Mouse (Mus musculus) midbrain, embryonic 12.5 days (tissue): Measurements from ENCODE around the gene Bpifa3. TPM values are rescaled to one million over a fixed set of nuclear protein-coding genes. Genes with fewer than 3 reads are reported as not detected.
"Not testable (repeated sequence)": the region's sequence is repeated elsewhere in the genome, so short reads cannot be mapped to it uniquely, and the experiment has no call there.

Source experiments
- ATAC-seq: fragments of 200-750 bp; cut with Nextera tagmentation; 2 replicates; pipeline ENCODE4 v1.8.0; 2017; ENCODE audit warnings: low read depth, moderate TSS enrichment, moderate library complexity; ENCODE audit not compliant: low FRiP score
- H3K27ac ChIP-seq: fragments of 300-500 bp; sonication (generic); replicated peaks from 2 replicates; pipeline ENCODE4 v1.5.1; 2016; ENCODE audit warnings: mild to moderate bottlenecking
- H3K27me3 ChIP-seq: fragments of 300-500 bp; sonication (generic); 2 replicates; pipeline ENCODE4 v1.6.1; 2016; ENCODE audit warnings: mild to moderate bottlenecking
- H3K36me3 ChIP-seq: fragments of 300-500 bp; sonication (generic); 2 replicates; pipeline ENCODE4 v1.6.1; 2016
- H3K4me1 ChIP-seq: fragments of 300-500 bp; sonication (generic); 2 replicates; pipeline ENCODE4 v1.6.1; 2016
- H3K4me2 ChIP-seq: fragments of 300-500 bp; sonication (generic); replicated peaks from 2 replicates; pipeline ENCODE4 v1.6.1; 2016; ENCODE audit warnings: mild to moderate bottlenecking, moderate library complexity
- H3K4me3 ChIP-seq: fragments of 300-500 bp; sonication (generic); 2 replicates; pipeline ENCODE4 v1.5.1; 2016; ENCODE audit warnings: mild to moderate bottlenecking
- H3K9ac ChIP-seq: fragments of 300-500 bp; sonication (generic); replicated peaks from 2 replicates; pipeline ENCODE4 v1.6.1; 2016; ENCODE audit warnings: mild to moderate bottlenecking, moderate library complexity
- H3K9me3 ChIP-seq: fragments of 300-500 bp; sonication (generic); 2 replicates; pipeline ENCODE4 v1.6.1; 2016; ENCODE audit warnings: mild to moderate bottlenecking
- WGBS: fragments of 180-500 bp; shearing (Covaris S2); methylation state at CpG from one replicate; pipeline ENCODE4 v1.1.7; 2016; 5-methylcytosine and 5-hydroxymethylcytosine counted together
- polyA plus RNA-seq: library from polyadenylated mRNA; unstranded; fragments of >200 nt; fragmentation: Nextera tagmentation; extraction: Ambion mirVana; gene quantifications from 2 replicates; pipeline ENCODE4 v1.2.1, GENCODE M21; 2016

The Bpifa3 gene
- polyA plus RNA-seq, result not detected in 2 replicates

DNA sequence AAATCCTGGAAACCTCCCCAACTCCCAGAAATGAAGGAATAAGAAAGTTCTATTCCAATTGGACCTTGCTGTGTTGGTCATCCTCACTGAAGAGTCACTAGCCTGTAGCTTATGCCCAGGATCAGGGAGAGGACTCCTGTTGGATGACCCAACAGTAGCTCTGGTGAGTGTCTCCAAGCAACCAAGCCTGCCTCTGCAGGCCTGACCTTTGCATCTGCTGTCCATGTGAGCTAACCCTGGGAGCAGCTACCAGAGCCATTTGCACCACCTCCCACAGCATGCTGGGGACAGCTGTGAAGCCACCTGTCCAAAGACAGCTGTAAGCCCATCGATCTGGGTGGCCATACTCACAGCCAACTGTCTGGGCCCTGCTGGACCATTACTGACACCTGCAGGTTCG is at the start of gene Bpifa3:
Gene Bpifa3 (plus strand): TSS at position 217 of the 400 bp plus-strand sequence.
- Histone ChIP-seq H3K4me2 (no peak within 1 kb of the TSS), H3K36me3 (no peaks in the 10 kb centered on the region), H3K4me3 (no peak within 1 kb of the TSS), H3K9ac (no peak within 1 kb of the TSS), H3K9me3 (no peaks in the 10 kb centered on the region), H3K4me1 (no peaks in the 10 kb centered on the region), H3K27me3 (no peaks in the 10 kb centered on the region), H3K27ac (no peak within 1 kb of the TSS)
- WGBS, result 78% methylated on average over 2 of the region's 2 CpGs
- ATAC-seq, result no peak

DNA sequence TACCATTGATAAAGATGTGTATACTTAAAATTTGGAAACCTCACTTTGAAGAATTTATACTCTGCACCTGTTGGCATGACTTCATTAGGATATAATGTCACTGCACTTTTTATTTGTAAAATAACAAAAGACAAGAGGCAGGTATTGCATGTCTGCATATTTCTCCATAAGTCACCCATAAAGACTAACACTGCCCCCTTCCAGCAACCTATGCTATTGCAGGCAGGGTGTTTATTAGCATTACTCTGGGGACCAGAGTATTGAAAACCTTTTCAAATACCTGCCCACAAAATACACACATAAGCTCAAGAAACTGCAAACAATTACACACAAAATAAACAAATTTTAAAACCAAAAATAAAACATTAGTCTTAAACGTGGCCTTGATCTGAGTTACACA is 32.4 kb upstream of the Bpifa3 start:
- no peaks in the 10 kb centered on the region for H3K36me3 ChIP-seq
- ATAC-seq, result no peak
- WGBS, result 47% methylated on average over 1 of the region's 1 CpGs

DNA sequence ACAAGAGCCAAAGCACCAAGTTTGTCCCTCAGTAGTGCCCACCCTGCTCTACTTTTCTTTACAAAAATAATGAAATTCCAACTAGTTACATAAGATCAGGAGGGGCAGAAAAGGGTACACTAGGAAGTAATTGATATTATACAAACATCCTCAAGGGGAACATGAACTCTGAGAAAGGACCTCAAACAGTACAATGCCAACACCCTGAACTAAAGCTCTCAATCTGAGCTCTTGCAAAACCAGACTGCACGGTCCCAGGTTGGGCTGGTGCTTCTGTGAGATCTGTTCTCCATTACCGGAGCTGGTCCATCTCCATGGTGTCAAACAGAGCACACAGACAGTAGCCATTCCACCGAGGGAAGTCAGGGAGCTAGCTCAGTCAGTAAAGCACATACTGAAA is 12.8 kb upstream of the Bpifa3 start:
- Histone ChIP-seq H3K4me2 (no peak overlapping the region), H3K27me3 (no peaks in the 10 kb centered on the region), H3K4me1 (no peaks in the 10 kb centered on the region), H3K4me3 (no peak overlapping the region), H3K36me3 (no peaks in the 10 kb centered on the region), H3K9me3 (no peaks in the 10 kb centered on the region), H3K27ac (no peak overlapping the region), H3K9ac (no peak overlapping the region)
- no peak for ATAC-seq
- WGBS, result 93% methylated on average over 3 of the region's 3 CpGs

More for the DNA sequence above, 32.4 kb upstream of the Bpifa3 start:
- Histone ChIP-seq H3K4me2 (no peak overlapping the region), H3K4me3 (no peak overlapping the region), H3K4me1 (no peaks in the 10 kb centered on the region), H3K9me3 (no peaks in the 10 kb centered on the region), H3K27ac (no peak overlapping the region), H3K27me3 (no peaks in the 10 kb centered on the region), H3K9ac (no peak overlapping the region)

DNA sequence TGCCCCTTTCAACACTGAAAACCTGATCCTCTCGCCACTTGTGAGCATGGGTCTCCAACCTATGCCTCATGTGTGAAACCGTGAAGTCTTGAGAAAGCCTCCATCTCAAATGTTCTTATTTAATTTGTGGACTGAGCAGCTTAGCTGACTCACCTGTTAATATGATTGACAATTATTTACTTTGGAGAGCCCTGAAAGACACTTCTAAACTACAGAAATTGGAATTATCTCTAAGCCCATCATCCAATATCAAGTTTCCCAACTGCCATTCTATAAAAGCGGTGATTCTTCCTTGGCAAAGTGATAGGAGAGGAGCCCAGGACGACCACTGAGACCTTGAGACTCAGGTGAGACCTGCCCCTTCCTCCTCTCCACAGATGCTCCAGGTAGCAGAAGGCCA is 12.4 kb downstream of the Bpifa3 start, which contains the start of gene Bpifa1:
Gene Bpifa1 (plus strand): TSS at position 301 of the 400 bp plus-strand sequence.
- no peak within 1 kb of the TSS for H3K27ac ChIP-seq
- ATAC-seq, result no peak

DNA sequence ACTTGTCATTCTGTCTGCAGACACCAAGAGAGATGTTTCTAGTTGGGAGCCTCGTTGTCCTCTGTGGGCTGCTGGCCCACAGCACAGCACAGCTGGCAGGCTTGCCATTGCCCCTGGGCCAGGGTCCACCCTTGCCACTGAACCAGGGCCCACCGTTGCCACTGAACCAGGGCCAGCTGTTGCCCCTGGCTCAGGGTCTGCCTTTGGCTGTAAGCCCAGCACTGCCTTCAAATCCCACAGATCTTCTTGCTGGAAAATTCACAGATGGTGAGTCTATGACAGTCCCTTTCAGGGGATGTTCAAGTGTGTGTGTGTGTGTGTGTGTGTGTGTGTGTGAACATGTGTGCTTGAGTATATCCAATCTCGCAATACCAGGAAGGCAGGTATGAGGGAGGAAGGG is 13.6 kb downstream of the Bpifa3 start:
- WGBS, result 87% methylated on average over 3 of the region's 3 CpGs
- H3K9ac ChIP-seq, result no peak overlapping the region
- no peaks in the 10 kb centered on the region for H3K4me1 ChIP-seq
- no peaks in the 10 kb centered on the region for H3K36me3 ChIP-seq
- no peaks in the 10 kb centered on the region for H3K27me3 ChIP-seq
- H3K9me3 ChIP-seq, result no peaks in the 10 kb centered on the region
- H3K4me3 ChIP-seq, result no peak overlapping the region
- H3K27ac ChIP-seq, result no peak overlapping the region
- no peak for ATAC-seq
- H3K4me2 ChIP-seq, result no peak overlapping the region

More for the DNA sequence above, 12.4 kb downstream of the Bpifa3 start, which contains the start of gene Bpifa1:
- no peak within 1 kb of the TSS for H3K4me2 ChIP-seq
- no peaks in the 10 kb centered on the region for H3K4me1 ChIP-seq
- H3K4me3 ChIP-seq, result no peak within 1 kb of the TSS
- no peaks in the 10 kb centered on the region for H3K9me3 ChIP-seq
- no peaks in the 10 kb centered on the region for H3K27me3 ChIP-seq
- no peaks in the 10 kb centered on the region for H3K36me3 ChIP-seq
- 78% methylated on average over 4 of the region's 4 CpGs for WGBS
- no peak within 1 kb of the TSS for H3K9ac ChIP-seq

DNA sequence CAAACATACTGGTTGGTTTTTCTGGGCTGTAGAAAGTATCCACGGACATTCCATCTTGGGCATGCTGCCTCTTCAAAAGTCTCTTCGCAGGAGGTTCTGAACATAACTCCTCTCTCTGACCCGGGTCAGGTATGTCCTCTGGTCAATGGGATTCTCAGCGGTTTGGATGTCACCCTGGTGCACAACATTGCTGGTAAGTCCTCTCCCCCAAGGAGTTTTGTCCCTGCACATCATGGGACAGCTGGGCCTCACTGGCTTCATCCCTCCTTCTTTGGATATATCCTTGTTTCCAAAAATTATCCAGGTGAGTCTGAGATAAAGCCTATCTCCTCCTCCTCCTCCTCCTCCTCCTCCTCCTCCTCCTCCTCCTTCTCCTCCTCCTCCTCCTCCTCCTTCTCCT is 17.4 kb downstream of the Bpifa3 start:
- no peaks in the 10 kb centered on the region for H3K4me1 ChIP-seq
- no peak overlapping the region for H3K27ac ChIP-seq
- H3K9ac ChIP-seq, result no peak overlapping the region
- no peaks in the 10 kb centered on the region for H3K36me3 ChIP-seq
- ATAC-seq, result no peak
- 76% methylated on average over 4 of the region's 4 CpGs for WGBS
- H3K27me3 ChIP-seq, result no peaks in the 10 kb centered on the region
- no peak overlapping the region for H3K4me3 ChIP-seq
- H3K9me3 ChIP-seq, result no peaks in the 10 kb centered on the region
- H3K4me2 ChIP-seq, result no peak overlapping the region

DNA sequence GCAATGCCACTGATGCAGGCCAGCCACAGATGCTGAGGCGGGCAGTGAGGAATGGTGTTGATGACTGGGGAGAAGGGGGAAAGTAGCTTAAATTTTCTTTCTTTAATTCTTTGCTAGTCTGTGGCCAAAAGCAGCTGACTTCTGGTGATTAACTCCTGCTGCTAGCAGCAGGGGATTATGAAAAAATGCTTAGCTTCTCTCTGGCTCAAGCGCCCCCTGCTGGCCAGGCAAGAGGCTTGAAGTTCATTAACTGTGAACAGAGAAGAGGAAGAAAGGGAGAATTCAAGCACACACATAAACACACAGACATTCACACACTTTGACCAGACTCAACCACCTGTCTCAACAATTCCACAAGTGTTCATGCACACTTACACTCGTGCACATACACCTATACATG is 28.3 kb downstream of the Bpifa3 start:
- Histone ChIP-seq H3K36me3 (no peaks in the 10 kb centered on the region), H3K9me3 (peaks cover 4% of the 10 kb centered on the region; the same call in 1 of the 2 replicates), H3K4me1 (no peaks in the 10 kb centered on the region), H3K4me3 (no peak overlapping the region), H3K27me3 (no peaks in the 10 kb centered on the region), H3K4me2 (no peak overlapping the region), H3K9ac (no peak overlapping the region), H3K27ac (no peak overlapping the region)
- ATAC-seq, result no peak
- WGBS, result 34% methylated on average over 3 of the region's 3 CpGs

DNA sequence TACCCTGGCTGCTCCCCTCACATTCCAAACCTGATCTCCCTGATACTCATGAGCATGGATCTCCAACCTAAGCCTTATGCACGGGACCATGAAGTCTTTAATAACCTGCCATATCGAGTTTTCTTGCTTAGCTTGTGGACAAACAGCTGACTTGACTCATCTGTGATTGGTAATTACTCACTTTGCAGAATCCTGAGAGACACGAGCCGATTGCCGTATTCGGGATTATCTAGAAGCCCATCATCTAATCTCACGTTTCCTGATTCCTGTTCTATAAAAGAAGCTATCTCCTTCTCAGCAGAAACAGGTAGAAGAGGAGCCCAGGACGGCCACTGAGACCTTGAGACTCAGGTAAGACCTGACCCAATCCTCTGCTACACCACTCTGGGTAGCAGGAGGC is 32.2 kb downstream of the Bpifa3 start, which contains the start of gene Bpifa5:
Gene Bpifa5 (plus strand): TSS at position 301 of the 400 bp plus-strand sequence.
- Histone ChIP-seq H3K27ac (no peak within 1 kb of the TSS), H3K4me2 (no peak within 1 kb of the TSS), H3K9ac (no peak within 1 kb of the TSS), H3K36me3 (no peaks in the 10 kb centered on the region), H3K4me3 (no peak within 1 kb of the TSS), H3K27me3 (no peaks in the 10 kb centered on the region), H3K4me1 (no peaks in the 10 kb centered on the region), H3K9me3 (peaks cover 4% of the 10 kb centered on the region; the same call in 1 of the 2 replicates)
- 85% methylated on average over 8 of the region's 8 CpGs for WGBS
- ATAC-seq, result no peak

DNA sequence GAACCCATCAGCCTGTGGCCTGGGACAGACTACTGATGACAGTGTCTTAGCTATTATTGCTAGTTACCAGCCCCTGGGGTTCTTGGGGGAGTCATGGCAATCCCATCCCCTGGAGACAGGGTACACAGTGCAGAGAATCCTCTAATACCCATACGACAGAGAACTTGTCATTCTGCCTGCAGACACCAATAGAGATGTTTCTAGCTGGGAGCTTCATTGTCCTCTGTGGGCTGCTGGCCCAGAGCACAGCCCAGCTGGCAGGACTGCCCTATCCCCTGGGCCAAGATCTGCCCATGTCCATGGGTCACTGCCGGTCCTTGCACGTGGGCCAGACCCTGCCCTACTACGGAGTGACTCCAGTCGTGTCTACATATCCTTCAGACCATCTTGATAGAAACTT is 33.2 kb downstream of the Bpifa3 start:
- peaks cover 4% of the 10 kb centered on the region; the same call in 1 of the 2 replicates for H3K9me3 ChIP-seq
- no peaks in the 10 kb centered on the region for H3K27me3 ChIP-seq
- no peaks in the 10 kb centered on the region for H3K4me1 ChIP-seq
- no peak overlapping the region for H3K4me3 ChIP-seq
- H3K27ac ChIP-seq, result no peak overlapping the region
- no peak for ATAC-seq
- no peaks in the 10 kb centered on the region for H3K36me3 ChIP-seq
- H3K4me2 ChIP-seq, result no peak overlapping the region
- 89% methylated on average over 5 of the region's 5 CpGs for WGBS
- no peak overlapping the region for H3K9ac ChIP-seq

DNA sequence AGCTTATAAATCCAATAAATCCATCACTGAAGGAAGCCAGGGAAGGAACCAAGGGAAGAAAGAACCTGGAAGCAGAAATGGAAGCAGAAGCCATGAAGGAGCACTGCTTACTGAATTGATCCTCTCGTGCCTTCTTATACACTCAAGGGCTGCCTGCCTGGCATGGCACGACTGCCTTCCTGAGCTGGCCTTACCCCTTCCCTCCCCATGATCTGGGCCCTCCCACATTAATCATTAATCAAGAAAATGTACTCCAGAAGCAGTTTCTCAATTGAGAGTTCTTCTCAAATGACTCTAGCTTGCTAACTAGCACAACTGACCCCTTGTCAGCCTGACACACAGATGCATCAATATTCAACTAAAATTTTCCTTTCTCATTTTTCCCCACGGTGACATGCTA is 39.0 kb downstream of the Bpifa3 start:
- H3K4me1 ChIP-seq, result no peaks in the 10 kb centered on the region
- no peaks in the 10 kb centered on the region for H3K36me3 ChIP-seq
- 71% methylated on average over 3 of the region's 3 CpGs for WGBS
- ATAC-seq, result no peak
- no peaks in the 10 kb centered on the region for H3K27me3 ChIP-seq
- H3K9ac ChIP-seq, result no peak overlapping the region
- no peak overlapping the region for H3K4me2 ChIP-seq
- H3K9me3 ChIP-seq, result no peaks in the 10 kb centered on the region
- H3K4me3 ChIP-seq, result no peak overlapping the region
- H3K27ac ChIP-seq, result no peak overlapping the region

DNA sequence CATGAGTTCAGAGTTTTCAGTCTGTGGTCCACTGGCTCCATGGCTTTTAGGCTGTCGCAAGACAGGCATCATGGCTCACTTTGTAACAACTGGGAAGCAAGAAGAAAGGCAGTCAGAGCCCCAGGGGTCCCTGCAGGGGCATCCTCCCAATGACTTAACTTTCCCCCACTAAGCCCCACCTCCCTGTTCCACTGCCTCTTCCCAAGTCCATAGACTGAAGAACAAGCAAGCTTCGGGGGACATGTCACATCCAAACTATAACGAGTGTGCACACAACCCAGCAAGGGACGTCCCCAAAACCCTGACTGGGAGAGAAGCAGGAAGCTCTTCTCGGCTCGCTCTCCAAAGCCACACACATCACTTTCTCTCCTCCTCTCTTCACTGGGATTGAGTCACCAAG is 41.5 kb downstream of the Bpifa3 start:
- no peak for ATAC-seq
- H3K36me3 ChIP-seq, result no peaks in the 10 kb centered on the region
- no peaks in the 10 kb centered on the region for H3K9me3 ChIP-seq
- no peak overlapping the region for H3K4me2 ChIP-seq
- no peaks in the 10 kb centered on the region for H3K27me3 ChIP-seq
- H3K27ac ChIP-seq, result no peak overlapping the region
- WGBS, result 64% methylated on average over 6 of the region's 6 CpGs
- H3K4me3 ChIP-seq, result no peak overlapping the region
- no peak overlapping the region for H3K9ac ChIP-seq
- H3K4me1 ChIP-seq, result no peaks in the 10 kb centered on the region

DNA sequence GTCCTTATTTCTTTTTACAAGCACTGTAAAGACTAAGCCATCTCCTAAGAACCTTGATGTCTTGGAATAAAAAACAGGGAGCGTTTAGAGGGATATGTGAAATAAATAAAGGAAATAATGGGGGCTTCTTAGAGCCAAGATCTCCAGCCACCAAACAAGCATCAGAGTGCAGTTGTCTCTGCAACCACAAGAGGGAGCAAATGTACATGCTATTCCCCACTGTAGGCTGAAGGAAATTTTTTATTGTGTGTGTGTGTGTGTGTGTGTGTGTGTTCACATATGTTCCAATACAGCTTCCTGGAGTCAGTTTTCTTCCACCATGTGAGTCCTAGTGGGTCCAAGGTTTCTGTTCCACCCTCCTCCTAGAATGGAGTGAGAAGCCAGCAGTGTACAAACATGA is 43.2 kb downstream of the Bpifa3 start:
- Histone ChIP-seq H3K4me1 (no peaks in the 10 kb centered on the region), H3K27me3 (no peaks in the 10 kb centered on the region), H3K36me3 (no peaks in the 10 kb centered on the region), H3K9ac (no peak overlapping the region), H3K9me3 (no peaks in the 10 kb centered on the region), H3K27ac (no peak overlapping the region), H3K4me3 (no peak overlapping the region), H3K4me2 (no peak overlapping the region)
- WGBS, result 55% methylated on average over 1 of the region's 1 CpGs
- no peak for ATAC-seq

DNA sequence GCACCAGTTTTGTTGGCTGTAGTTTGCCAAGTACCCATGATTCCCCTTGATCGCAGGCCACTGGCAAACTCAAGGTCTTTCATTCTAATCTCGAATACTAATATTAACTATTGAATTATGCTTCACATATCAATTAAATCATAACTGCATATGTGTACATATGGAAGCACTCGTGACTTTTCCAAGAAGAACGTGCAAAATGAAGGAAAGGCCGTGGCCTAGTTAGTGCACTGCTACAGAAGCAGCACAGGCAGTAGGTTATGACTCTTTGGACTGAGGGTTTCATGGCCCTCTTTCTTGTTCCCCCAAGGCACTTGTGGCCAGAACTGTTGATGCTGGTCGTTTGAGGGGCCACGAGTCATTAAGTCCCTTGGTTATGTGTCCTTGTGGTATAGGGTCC is 51.8 kb downstream of the Bpifa3 start:
- 88% methylated on average over 7 of the region's 7 CpGs for WGBS
- not testable (repeated sequence) for H3K9me3 ChIP-seq, H3K4me1 ChIP-seq, ATAC-seq, H3K4me3 ChIP-seq, H3K27me3 ChIP-seq, H3K9ac ChIP-seq, H3K36me3 ChIP-seq, H3K4me2 ChIP-seq, H3K27ac ChIP-seq
